ENCODE assay signal across 8 mouse cellular contexts in genomic region chr11:81996172-81996841, GRCm38 (mm10). TPM values are rescaled to one million over a fixed set of nuclear protein-coding genes. Genes with fewer than 3 reads are reported as not detected.
A peak's percentile ranks its signal among the peaks of the same experiment; 100 is the strongest.
DNase-seq lines count a peak whose midpoint lies in the region; ATAC-seq and TF ChIP-seq lines count a peak whose summit lies in the region.

No protein-coding gene starts in this region.

- no peak overlapping the region for H3K4me2 ChIP-seq in forebrain, embryonic 15.5 days (replicated peaks)

- intact Hi-C loops in heart, postnatal 36 days (cut with DNase I): loop anchor here (1.0 to 2.0 kb wide), 3 partner anchors 38 to 181 kb away; partner anchors contain the start of gene Ccl2

- 71% methylated on average over 10 of the region's 10 CpGs for WGBS in forebrain, embryonic 10.5 days
- 63% methylated on average over 10 of the region's 10 CpGs for WGBS in forebrain, embryonic 15.5 days

- H3K4me3 ChIP-seq in forebrain, embryonic 10.5 days: no peak overlapping the region
- H3K4me3 ChIP-seq in forebrain, embryonic 15.5 days: no peak overlapping the region
- H3K4me3 ChIP-seq in bone marrow macrophage, adult 2 months (ENCODE audit: insufficient read depth, low read length): no peak overlapping the region

- no peaks in the 10 kb centered on the region for H3K36me3 ChIP-seq in forebrain, embryonic 10.5 days (replicated peaks)
- H3K36me3 ChIP-seq in forebrain, embryonic 15.5 days: no peaks in the 10 kb centered on the region

- peak; percentile 75 for DNase-seq in forebrain, embryonic 10.5 days (ENCODE audit: extremely low spot score, low spot score)
- peak; percentile 77 to 81 for DNase-seq in heart, postnatal 36 days
- peak; percentile 73 to 78 for DNase-seq in left cerebral cortex, adult 18-20 months (ENCODE audit: low spot score in 2 of 2)
- DNase-seq in mesoderm, embryonic 11.5 days (ENCODE audit: low read depth, low spot score): peak; percentile 80
- DNase-seq in spleen, adult 12 weeks (ENCODE audit: low spot score): peak; percentile 17

- H3K27ac ChIP-seq in forebrain, embryonic 10.5 days: no peak overlapping the region
- no peak overlapping the region for H3K27ac ChIP-seq in forebrain, embryonic 15.5 days (replicated peaks)
- H3K27ac ChIP-seq in bone marrow macrophage, adult 2 months (ENCODE audit: insufficient read depth, low read depth, low read length): no peak overlapping the region

- TF ChIP-seq POLR2A in bone marrow macrophage, adult 2 months (IDR thresholded peaks at IDR 0.05; ENCODE audit: borderline replicate concordance, low read depth, low read length): no peak

- H3K27me3 ChIP-seq in forebrain, embryonic 10.5 days (ENCODE audit: poor library complexity, severe bottlenecking): no peaks in the 10 kb centered on the region
- H3K27me3 ChIP-seq in forebrain, embryonic 15.5 days: no peaks in the 10 kb centered on the region

- H3K4me1 ChIP-seq in forebrain, embryonic 10.5 days: no peaks in the 10 kb centered on the region
- no peaks in the 10 kb centered on the region for H3K4me1 ChIP-seq in forebrain, embryonic 15.5 days
- peaks cover 36% of the 10 kb centered on the region for H3K4me1 ChIP-seq in bone marrow macrophage, adult 2 months (ENCODE audit: control insufficient read depth, insufficient read depth, low read length)

- peak; percentile 100 for TF ChIP-seq CTCF in bone marrow macrophage, adult 2 months (IDR thresholded peaks at IDR 0.05; ENCODE audit: low read depth, low read length)

- no peak overlapping the region for H3K9ac ChIP-seq in forebrain, embryonic 15.5 days (replicated peaks)

- no peaks in the 10 kb centered on the region for H3K9me3 ChIP-seq in forebrain, embryonic 10.5 days
- H3K9me3 ChIP-seq in forebrain, embryonic 15.5 days: no peaks in the 10 kb centered on the region

- ATAC-seq in forebrain, embryonic 15.5 days (replicated peaks): no peak
- peak; percentile 88 for ATAC-seq in erythroblast, adult 5-6 weeks (replicated peaks; ENCODE audit: low FRiP score, poor library complexity, severe bottlenecking)

RNA-seq across cellular contexts. Expression of gene Asic2, which starts 28.1 kb away (rescaled TPM):
- polyA plus RNA-seq in forebrain, embryonic 10.5 days (2016; fragmentation: Nextera tagmentation; extraction: Ambion mirVana): 0.43 and 0.51 TPM in 2 replicates
- polyA plus RNA-seq in forebrain, embryonic 15.5 days (2015; fragmentation: Nextera tagmentation; extraction: Ambion mirVana): 5.5 and 5.6 TPM in 2 replicates
- not detected in 2 replicates for polyA plus RNA-seq in bone marrow macrophage, adult 2 months (2012; ENCODE audit: insufficient read depth, insufficient read length, missing spikeins)
- not detected in 2 replicates for total RNA-seq in erythroblast, adult 5-6 weeks (2015; ENCODE audit: low replicate concordance)
- total RNA-seq in erythroblast, adult 5-6 weeks (2017; ENCODE audit: low replicate concordance): not detected in 2 replicates
- total RNA-seq in heart, postnatal 36 days (2021): not detected
- 10 to 100 TPM; 64.6 to 65.7 TPM for total RNA-seq in left cerebral cortex, adult 18-20 months (2021)

RNA-seq across cellular contexts. Expression of gene Ccl2, which starts 39.1 kb away (rescaled TPM):
- polyA plus RNA-seq in forebrain, embryonic 10.5 days (2016; fragmentation: Nextera tagmentation; extraction: Ambion mirVana): 0.36 TPM in 1 of 2 replicates, not detected in the other
- polyA plus RNA-seq in forebrain, embryonic 15.5 days (2015; fragmentation: Nextera tagmentation; extraction: Ambion mirVana): 0.17 and 0.65 TPM in 2 replicates
- polyA plus RNA-seq in bone marrow macrophage, adult 2 months (2012; ENCODE audit: insufficient read depth, insufficient read length, missing spikeins): 4.0 and 4.7 TPM in 2 replicates
- 11.5 TPM in 1 of 2 replicates, not detected in the other for total RNA-seq in erythroblast, adult 5-6 weeks (2015; ENCODE audit: low replicate concordance)
- not detected in 2 replicates for total RNA-seq in erythroblast, adult 5-6 weeks (2017; ENCODE audit: low replicate concordance)
- 1 to 10 TPM; 1.5 TPM for total RNA-seq in heart, postnatal 36 days (2021)
- total RNA-seq in left cerebral cortex, adult 18-20 months (2021): under 1 TPM in 1 of 2 experiments, not detected in 1; 0.63 TPM

RNA-seq across cellular contexts. Expression of gene Gm17268, which starts 42.1 kb away (rescaled TPM):
- not detected in 2 replicates for polyA plus RNA-seq in forebrain, embryonic 10.5 days (2016; fragmentation: Nextera tagmentation; extraction: Ambion mirVana)
- polyA plus RNA-seq in forebrain, embryonic 15.5 days (2015; fragmentation: Nextera tagmentation; extraction: Ambion mirVana): not detected in 2 replicates
- not detected in 2 replicates for polyA plus RNA-seq in bone marrow macrophage, adult 2 months (2012; ENCODE audit: insufficient read depth, insufficient read length, missing spikeins)
- total RNA-seq in erythroblast, adult 5-6 weeks (2015; ENCODE audit: low replicate concordance): not detected in 2 replicates
- not detected in 2 replicates for total RNA-seq in erythroblast, adult 5-6 weeks (2017; ENCODE audit: low replicate concordance)
- not detected for total RNA-seq in heart, postnatal 36 days (2021)
- total RNA-seq in left cerebral cortex, adult 18-20 months (2021): not detected

RNA-seq across cellular contexts. Expression of gene Ccl7, which starts 49.2 kb away (rescaled TPM):
- 0.31 TPM in 1 of 2 replicates, not detected in the other for polyA plus RNA-seq in forebrain, embryonic 10.5 days (2016; fragmentation: Nextera tagmentation; extraction: Ambion mirVana)
- 0.32 and 0.51 TPM in 2 replicates for polyA plus RNA-seq in forebrain, embryonic 15.5 days (2015; fragmentation: Nextera tagmentation; extraction: Ambion mirVana)
- 1.9 and 2.0 TPM in 2 replicates for polyA plus RNA-seq in bone marrow macrophage, adult 2 months (2012; ENCODE audit: insufficient read depth, insufficient read length, missing spikeins)
- not detected in 2 replicates for total RNA-seq in erythroblast, adult 5-6 weeks (2015; ENCODE audit: low replicate concordance)
- total RNA-seq in erythroblast, adult 5-6 weeks (2017; ENCODE audit: low replicate concordance): not detected in 2 replicates
- total RNA-seq in heart, postnatal 36 days (2021): under 1 TPM; 0.46 to 0.92 TPM
- not detected for total RNA-seq in left cerebral cortex, adult 18-20 months (2021)

Comparison
In these comparisons a context has a peak if more than half of its experiments do, and no peak if none do; other contexts are left out.
1. DNase-seq: peak in every context shown above with its lines; median percentile 80 in mesoderm, embryonic 11.5 days; 79 in heart, postnatal 36 days; 76 in left cerebral cortex, adult 18-20 months; 75 in forebrain, embryonic 10.5 days; 17 in spleen, adult 12 weeks.
2. RNA of gene Asic2, which starts 28.1 kb away (total RNA-seq): 64.6 to 65.7 TPM in left cerebral cortex, adult 18-20 months; not detected in erythroblast, adult 5-6 weeks and not detected in heart, postnatal 36 days; every median in the first group is over 10 times any median in the second.